Comparison of ENCODE assay signal across 9 mouse cellular contexts in the genomic region with DNA sequence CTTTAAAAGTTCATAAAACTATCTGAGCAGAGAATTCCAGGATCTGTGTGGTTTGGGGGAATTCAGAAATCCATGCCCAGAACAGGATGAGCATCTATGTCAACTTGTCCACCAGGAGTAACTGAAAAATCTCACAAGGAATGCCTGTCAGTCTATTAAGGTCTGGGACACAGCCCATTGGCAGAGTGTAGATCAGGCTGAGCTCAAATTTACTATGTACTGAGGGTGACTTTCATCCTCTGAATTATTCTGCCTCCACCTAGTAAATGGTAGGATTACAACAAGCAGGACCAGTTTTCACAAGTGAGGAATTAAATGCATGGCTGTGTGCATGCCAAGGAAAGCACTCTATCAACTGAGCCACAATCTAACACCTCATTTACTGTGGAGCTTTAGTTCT. TPM values are rescaled to one million over a fixed set of nuclear protein-coding genes. Genes with fewer than 3 reads are reported as not detected.
DNase-seq lines count a peak whose midpoint lies in the region; ATAC-seq and TF ChIP-seq lines count a peak whose summit lies in the region.
"Had no signal": no experiment of that assay in that cellular context is flagged by ENCODE, and none has a peak within 500 bp of the region (broad histone marks: within the 10 kb centered on the region; RNA-seq: fewer than 3 reads in every experiment).

No protein-coding gene starts in this region.

- DNase-seq in heart, postnatal 0 days (ENCODE audit: low spot score): no peak
- DNase-seq in heart, adult 9 months (ENCODE audit: low spot score in 2 of 2): no peak
- DNase-seq in MEL (ENCODE audit: low read depth, low spot score): no peak
- DNase-seq in gastrocnemius, postnatal 25 days: no peak
- DNase-seq: liver, embryonic 13.5 days had no signal

- no peak for ATAC-seq in heart, postnatal 0 days (ENCODE audit: insufficient read depth, low read depth)
- ATAC-seq in midbrain, embryonic 13.5 days: peak; percentile 34; the same call in 1 of the 2 replicates
- no peak for ATAC-seq in megakaryocyte-erythroid progenitor cell, adult 5-6 weeks (replicated peaks; ENCODE audit: low FRiP score, low TSS enrichment, poor library complexity, severe bottlenecking)

- peak overlapping the region; percentile 2; the same call in 1 of the 2 replicates for H3K27ac ChIP-seq in heart, postnatal 0 days (ENCODE audit: low read depth)
- no peak overlapping the region for H3K27ac ChIP-seq in MEL (ENCODE audit: control insufficient read depth, low read depth, low read length)
- peak overlapping the region; percentile 54 for H3K27ac ChIP-seq in embryonic fibroblast, embryonic 13.5 days (ENCODE audit: insufficient read depth, low read length)
- peak overlapping the region; percentile 76 for H3K27ac ChIP-seq in midbrain, embryonic 13.5 days
- H3K27ac ChIP-seq: liver, embryonic 13.5 days had no signal

- H3K4me2 ChIP-seq in heart, postnatal 0 days (ENCODE audit: low read depth, low read length): no peak overlapping the region
- no peak overlapping the region for H3K4me2 ChIP-seq in midbrain, embryonic 13.5 days (replicated peaks)
- H3K4me2 ChIP-seq: liver, embryonic 13.5 days had no signal

- no peak overlapping the region for H3K9ac ChIP-seq in heart, postnatal 0 days (replicated peaks; ENCODE audit: low read depth, low read length)
- no peak overlapping the region for H3K9ac ChIP-seq in MEL (ENCODE audit: control insufficient read depth, low read depth, low read length, poor library complexity, severe bottlenecking)
- no peak overlapping the region for H3K9ac ChIP-seq in midbrain, embryonic 13.5 days (replicated peaks)
- H3K9ac ChIP-seq: liver, embryonic 13.5 days had no signal

- TF ChIP-seq EP300 in heart, postnatal 0 days (IDR thresholded peaks at IDR 0.05; ENCODE audit: low read depth): no peak
- no peak for TF ChIP-seq EP300 in MEL (IDR thresholded peaks at IDR 0.05; ENCODE audit: low read depth in 1 of 2, low read length in 2 of 2)

- H3K79me2 ChIP-seq in MEL (ENCODE audit: control insufficient read depth, insufficient read depth, low read length, poor library complexity): no peaks in the 10 kb centered on the region

- no peak for TF ChIP-seq CTCF in heart, postnatal 0 days (IDR thresholded peaks at IDR 0.05; ENCODE audit: low read depth)
- no peak for TF ChIP-seq CTCF in MEL (IDR thresholded peaks at IDR 0.05 in 2 of 3, conservative IDR thresholded peaks at IDR 0.05 in 1 of 3; ENCODE audit: control insufficient read depth in 1 of 3, insufficient read depth in 1 of 3, low read depth in 2 of 3, low read length in 3 of 3, poor library complexity in 1 of 3, severe bottlenecking in 1 of 3)
- no peak for TF ChIP-seq CTCF in embryonic fibroblast, embryonic 13.5 days (IDR thresholded peaks at IDR 0.05; ENCODE audit: borderline replicate concordance, insufficient read depth, low read length)

- no peaks in the 10 kb centered on the region for H3K27me3 ChIP-seq in heart, postnatal 0 days (ENCODE audit: control insufficient read depth, insufficient read depth, low read length)
- no peaks in the 10 kb centered on the region for H3K27me3 ChIP-seq in MEL (ENCODE audit: control insufficient read depth in 1 of 2, insufficient read depth in 2 of 2, low read length in 2 of 2)
- no peaks in the 10 kb centered on the region for H3K27me3 ChIP-seq in midbrain, embryonic 13.5 days
- H3K27me3 ChIP-seq: CH12.LX; liver, embryonic 13.5 days had no signal

- peaks cover 11% of the 10 kb centered on the region for H3K4me1 ChIP-seq in heart, postnatal 0 days (ENCODE audit: control insufficient read depth, insufficient read depth)
- H3K4me1 ChIP-seq in MEL (ENCODE audit: control insufficient read depth in 1 of 2, insufficient read depth in 2 of 2, low read length in 2 of 2): peaks cover 2 to 7% of the 10 kb centered on the region in 2 experiments; a peak in 2 of 4 replicates
- H3K4me1 ChIP-seq in embryonic fibroblast, embryonic 13.5 days (ENCODE audit: control insufficient read depth, insufficient read depth, low read length): peaks cover 6% of the 10 kb centered on the region; the same call in 1 of the 2 replicates
- H3K4me1 ChIP-seq in midbrain, embryonic 13.5 days (replicated peaks): peaks cover 14% of the 10 kb centered on the region
- H3K4me1 ChIP-seq: liver, embryonic 13.5 days had no signal

- no peak overlapping the region for H3K4me3 ChIP-seq in heart, postnatal 0 days (ENCODE audit: low read depth, low read length)
- no peak overlapping the region for H3K4me3 ChIP-seq in MEL (ENCODE audit: control insufficient read depth in 1 of 2, insufficient read depth in 1 of 2, low read depth in 2 of 2, low read length in 2 of 2)
- H3K4me3 ChIP-seq in embryonic fibroblast, embryonic 13.5 days (ENCODE audit: insufficient read depth, low read length): no peak overlapping the region
- no peak overlapping the region for H3K4me3 ChIP-seq in midbrain, embryonic 13.5 days (replicated peaks)
- H3K4me3 ChIP-seq: liver, embryonic 13.5 days had no signal

- no peaks in the 10 kb centered on the region for H3K9me3 ChIP-seq in heart, postnatal 0 days (replicated peaks; ENCODE audit: control insufficient read depth, low read length)
- H3K9me3 ChIP-seq in MEL (replicated peaks; ENCODE audit: insufficient read depth, low read length): no peaks in the 10 kb centered on the region
- H3K9me3 ChIP-seq in midbrain, embryonic 13.5 days: no peaks in the 10 kb centered on the region
- H3K9me3 ChIP-seq: liver, embryonic 13.5 days had no signal

- TF ChIP-seq RAD21 in MEL (IDR thresholded peaks at IDR 0.05; ENCODE audit: low read depth, low read length): no peak

- TF ChIP-seq POLR2A in MEL (IDR thresholded peaks at IDR 0.05; ENCODE audit: control insufficient read depth in 1 of 2, insufficient read depth in 1 of 2, low read depth in 1 of 2, low read length in 2 of 2, poor library complexity in 1 of 2): no peak
- no peak for TF ChIP-seq POLR2A in embryonic fibroblast, embryonic 13.5 days (IDR thresholded peaks at IDR 0.05; ENCODE audit: low read depth, low read length)

- H3K36me3 ChIP-seq in heart, postnatal 0 days (replicated peaks; ENCODE audit: control insufficient read depth, insufficient read depth, low read length): peaks cover 18% of the 10 kb centered on the region
- peaks cover 5 to 6% of the 10 kb centered on the region in 2 experiments; a peak in 3 of 4 replicates for H3K36me3 ChIP-seq in MEL (ENCODE audit: control insufficient read depth in 1 of 2, insufficient read depth in 2 of 2, low read length in 2 of 2)
- peaks cover 6% of the 10 kb centered on the region for H3K36me3 ChIP-seq in midbrain, embryonic 13.5 days

TF ChIP-seq in MEL, 35 proteins besides CTCF, POLR2A, EP300 and RAD21:
- TF ChIP-seq ZNF384 (IDR thresholded peaks at IDR 0.05; ENCODE audit: low read depth, low read length) (peak; percentile 26; the same call in 1 of the 2 replicates), POLR2AphosphoS2 (IDR thresholded peaks at IDR 0.05; ENCODE audit: low read length) (no peak)
TF ChIP-seq in MEL: peak in this region for 1.

RNA-seq across cellular contexts. Expression of a gene that starts 9.3 kb away (rescaled TPM):
- 171 and 205 TPM in 2 replicates for total RNA-seq in heart, postnatal 0 days (2014; rRNA removed; ENCODE audit: low replicate concordance)
- polyA plus RNA-seq in heart, postnatal 0 days (2015; fragmentation: Nextera tagmentation; extraction: Ambion mirVana): 31.1 and 34.6 TPM in 2 replicates
- total RNA-seq in MEL (2012; rRNA removed): 33.1 and 40.5 TPM in 2 replicates
- polyA plus RNA-seq in MEL (2012; ENCODE audit: insufficient read depth in 1 of 2, insufficient read length in 2 of 2, low read depth in 1 of 2, low replicate concordance in 2 of 2, missing spikeins in 1 of 2): 10 to 100 TPM; 64.4 to 78.8 TPM
- polyA plus RNA-seq in embryonic fibroblast, embryonic 13.5 days (2011; ENCODE audit: insufficient read length, low read depth, missing spikeins): 103 and 119 TPM in 2 replicates
- 44.4 and 44.8 TPM in 2 replicates for polyA plus RNA-seq in midbrain, embryonic 13.5 days (2015; fragmentation: Nextera tagmentation; extraction: Ambion mirVana)
- 46.2 and 48.5 TPM in 2 replicates for total RNA-seq in megakaryocyte-erythroid progenitor cell, adult 5-6 weeks (2014; fragmentation: Nextera tagmentation)
- 41.6 and 54.4 TPM in 2 replicates for total RNA-seq in megakaryocyte-erythroid progenitor cell, adult 5-6 weeks (2017)
- 10 to 100 TPM; 52.1 to 53.5 TPM for total RNA-seq in gastrocnemius, postnatal 25 days (2021)

RNA-seq across cellular contexts. Expression of a gene that starts 17.2 kb away (rescaled TPM):
- total RNA-seq in heart, postnatal 0 days (2014; rRNA removed; ENCODE audit: low replicate concordance): 66.4 and 93.7 TPM in 2 replicates
- 63.7 and 64.8 TPM in 2 replicates for polyA plus RNA-seq in heart, postnatal 0 days (2015; fragmentation: Nextera tagmentation; extraction: Ambion mirVana)
- 80.6 and 86.9 TPM in 2 replicates for total RNA-seq in MEL (2012; rRNA removed)
- polyA plus RNA-seq in MEL (2012; ENCODE audit: insufficient read depth in 1 of 2, insufficient read length in 2 of 2, low read depth in 1 of 2, low replicate concordance in 2 of 2, missing spikeins in 1 of 2): 10 to 100 TPM in 1 of 2 experiments, not detected in 1; 45.9 TPM
- 77.0 and 90.7 TPM in 2 replicates for polyA plus RNA-seq in embryonic fibroblast, embryonic 13.5 days (2011; ENCODE audit: insufficient read length, low read depth, missing spikeins)
- 66.1 and 73.4 TPM in 2 replicates for polyA plus RNA-seq in midbrain, embryonic 13.5 days (2015; fragmentation: Nextera tagmentation; extraction: Ambion mirVana)
- total RNA-seq in megakaryocyte-erythroid progenitor cell, adult 5-6 weeks (2014; fragmentation: Nextera tagmentation): 42.8 and 47.7 TPM in 2 replicates
- total RNA-seq in megakaryocyte-erythroid progenitor cell, adult 5-6 weeks (2017): 42.9 and 59.7 TPM in 2 replicates
- total RNA-seq in gastrocnemius, postnatal 25 days (2021): 10 to 100 TPM; 22.3 to 28.3 TPM

RNA-seq across cellular contexts. Expression of a gene that starts 48.5 kb away (rescaled TPM):
- 72.6 and 85.5 TPM in 2 replicates for total RNA-seq in heart, postnatal 0 days (2014; rRNA removed; ENCODE audit: low replicate concordance)
- polyA plus RNA-seq in heart, postnatal 0 days (2015; fragmentation: Nextera tagmentation; extraction: Ambion mirVana): 24.0 and 24.3 TPM in 2 replicates
- 139 and 145 TPM in 2 replicates for total RNA-seq in MEL (2012; rRNA removed)
- 100 to 1,000 TPM; 111 to 172 TPM for polyA plus RNA-seq in MEL (2012; ENCODE audit: insufficient read depth in 1 of 2, insufficient read length in 2 of 2, low read depth in 1 of 2, low replicate concordance in 2 of 2, missing spikeins in 1 of 2)
- polyA plus RNA-seq in embryonic fibroblast, embryonic 13.5 days (2011; ENCODE audit: insufficient read length, low read depth, missing spikeins): 197 and 211 TPM in 2 replicates
- 44.5 and 46.2 TPM in 2 replicates for polyA plus RNA-seq in midbrain, embryonic 13.5 days (2015; fragmentation: Nextera tagmentation; extraction: Ambion mirVana)
- total RNA-seq in megakaryocyte-erythroid progenitor cell, adult 5-6 weeks (2014; fragmentation: Nextera tagmentation): 96.2 and 126 TPM in 2 replicates
- 252 and 297 TPM in 2 replicates for total RNA-seq in megakaryocyte-erythroid progenitor cell, adult 5-6 weeks (2017)
- 10 to 100 TPM; 77.7 to 82.2 TPM for total RNA-seq in gastrocnemius, postnatal 25 days (2021)
